Mouse (Mus musculus) heart, postnatal 0 days (tissue): ENCODE measurements around the gene Iqcf3. TPM values are rescaled to one million over a fixed set of nuclear protein-coding genes. Genes with fewer than 3 reads are reported as not detected.

Experiments
- ATAC-seq: fragments of 200-750 bp; cut with Nextera tagmentation; 2 replicates; pipeline ENCODE4 v1.8.0; 2017; ENCODE audit warnings: low read depth, moderate number of reproducible peaks, moderate library complexity; ENCODE audit not compliant: insufficient read depth
- DNase-seq: peaks from one replicate; pipeline ENCODE4 v3.0.0-alpha.2; 2016; ENCODE audit warnings: low spot score
- H3K27ac ChIP-seq: fragments of 300-500 bp; sonication (generic); 2 replicates; pipeline ENCODE4 v1.5.1; 2014; ENCODE audit warnings: low read depth, mild to moderate bottlenecking
- H3K27me3 ChIP-seq: fragments of 300-500 bp; sonication (generic); 2 replicates; pipeline ENCODE4 v1.6.1; 2014; ENCODE audit warnings: low read length, mixed read lengths; ENCODE audit not compliant: control insufficient read depth, insufficient read depth
- H3K36me3 ChIP-seq: fragments of 300-500 bp; sonication (generic); replicated peaks from 2 replicates; pipeline ENCODE4 v1.6.1; 2014; ENCODE audit warnings: low read length, mixed read lengths; ENCODE audit not compliant: control insufficient read depth, insufficient read depth
- H3K4me1 ChIP-seq: fragments of 300-500 bp; sonication (generic); 2 replicates; pipeline ENCODE4 v1.6.1; 2014; ENCODE audit warnings: antibody characterized with exemption; ENCODE audit not compliant: control insufficient read depth, insufficient read depth
- H3K4me2 ChIP-seq: fragments of 300-500 bp; sonication (generic); 2 replicates; pipeline ENCODE4 v1.6.1; 2014; ENCODE audit warnings: low read depth, mild to moderate bottlenecking, low read length, moderate library complexity
- H3K4me3 ChIP-seq: fragments of 300-500 bp; sonication (generic); 2 replicates; pipeline ENCODE4 v1.5.1; 2014; ENCODE audit warnings: low read depth, low read length
- H3K9ac ChIP-seq: fragments of 300-500 bp; sonication (generic); replicated peaks from 2 replicates; pipeline ENCODE4 v1.6.1; 2014; ENCODE audit warnings: low read depth, low read length, mixed read lengths
- H3K9me3 ChIP-seq: fragments of 300-500 bp; sonication (generic); replicated peaks from 2 replicates; pipeline ENCODE4 v1.6.1; 2016; ENCODE audit warnings: low read length; ENCODE audit not compliant: control insufficient read depth
- CTCF ChIP-seq: IDR thresholded peaks from 2 replicates; pipeline ENCODE4 v1.5.1; 2016; ENCODE audit warnings: antibody characterized with exemption, control low read depth, low read depth
- EP300 ChIP-seq: IDR thresholded peaks from 2 replicates; pipeline ENCODE4 v1.6.1; 2016; ENCODE audit warnings: antibody characterized with exemption, low read depth
- WGBS: fragments of 180-500 bp; shearing (Covaris S2); extraction: QIAGEN DNeasy Blood & Tissue Kit; methylation state at CpG from one replicate; pipeline ENCODE4 v1.1.7; 2014; 5-methylcytosine and 5-hydroxymethylcytosine counted together
- polyA plus RNA-seq: library from polyadenylated mRNA; unstranded; fragments of >200 nt; fragmentation: Nextera tagmentation; extraction: Ambion mirVana; gene quantifications from 2 replicates; pipeline ENCODE4 v1.2.1, GENCODE M21; 2015
- total RNA-seq: library from RNA; depleted of rRNA; stranded (reverse); fragments of >200 nt; gene quantifications from 2 replicates; pipeline ENCODE4 v1.2.3, GENCODE M21; 2014; ENCODE audit warnings: low replicate concordance

Iqcf3 gene
- total and polyA plus RNA-seq, 2 experiments from 2014 or later, result not detected

GRCm38 (mm10) chr9:106570896-106571295 lies 9.5 kb upstream of the Iqcf3 start, which contains the start of gene Iqcf4:
Gene Iqcf4 (minus strand): TSS chr9:106570996.
- Histone ChIP-seq H3K4me2 (no peak within 1 kb of the TSS), H3K27ac (no peak within 1 kb of the TSS), H3K9ac (no peak within 1 kb of the TSS), H3K36me3 (no peaks in the 10 kb centered on the region), H3K9me3 (no peaks in the 10 kb centered on the region), H3K27me3 (no peaks in the 10 kb centered on the region), H3K4me3 (no peak within 1 kb of the TSS), H3K4me1 (no peaks in the 10 kb centered on the region)
- ATAC-seq, result no peak
- whole genome bisulfite sequencing, result 76% methylated on average over 7 of the region's 7 CpGs
- TF ChIP-seq CTCF, result no peak
- TF ChIP-seq EP300, result no peak
- DNase-seq, result no peak

GRCm38 (mm10) chr9:106566437-106566836 lies 5.0 kb upstream of the Iqcf3 start:
- no peak for TF ChIP-seq EP300
- no peak for TF ChIP-seq CTCF
- Histone ChIP-seq H3K36me3 (no peaks in the 10 kb centered on the region), H3K4me3 (no peak overlapping the region), H3K27ac (no peak overlapping the region), H3K9ac (no peak overlapping the region), H3K4me1 (no peaks in the 10 kb centered on the region), H3K27me3 (no peaks in the 10 kb centered on the region), H3K9me3 (no peaks in the 10 kb centered on the region), H3K4me2 (no peak overlapping the region)
- ATAC-seq (no peak), DNase-seq (no peak)
- 50% methylated on average over 11 of the region's 11 CpGs for WGBS

GRCm38 (mm10) chr9:106564025-106564424 lies 2.6 kb upstream of the Iqcf3 start:
- no peak overlapping the region for H3K4me2 ChIP-seq
- H3K9ac ChIP-seq, result no peak overlapping the region
- DNase-seq (no peak), ATAC-seq (no peak)
- H3K4me3 ChIP-seq, result no peak overlapping the region
- TF ChIP-seq CTCF (no peak), EP300 (no peak)
- WGBS, result 67% methylated on average over 8 of the region's 8 CpGs
- no peak overlapping the region for H3K27ac ChIP-seq
- no peaks in the 10 kb centered on the region for H3K4me1 ChIP-seq
- H3K9me3 ChIP-seq, result no peaks in the 10 kb centered on the region
- no peaks in the 10 kb centered on the region for H3K27me3 ChIP-seq
- H3K36me3 ChIP-seq, result no peaks in the 10 kb centered on the region

GRCm38 (mm10) chr9:106562291-106562690 lies 860 bp upstream of the Iqcf3 start:
- Histone ChIP-seq H3K27ac (no peak overlapping the region), H3K27me3 (no peaks in the 10 kb centered on the region), H3K4me3 (no peak overlapping the region), H3K36me3 (no peaks in the 10 kb centered on the region), H3K9ac (no peak overlapping the region), H3K4me1 (no peaks in the 10 kb centered on the region), H3K9me3 (no peaks in the 10 kb centered on the region), H3K4me2 (no peak overlapping the region)
- DNase-seq, result no peak
- WGBS, result 77% methylated on average over 11 of the region's 11 CpGs
- TF ChIP-seq CTCF, result no peak
- no peak for TF ChIP-seq EP300
- ATAC-seq, result no peak

- no peak for ATAC-seq
These were observed 26.5 kb downstream of the Iqcf3 start for GRCm38 (mm10) chr9:106534975-106535374.

GRCm38 (mm10) chr9:106534296-106534695 lies 27.1 kb downstream of the Iqcf3 start:
- Histone ChIP-seq H3K9me3 (no peaks in the 10 kb centered on the region), H3K4me3 (no peak overlapping the region), H3K36me3 (no peaks in the 10 kb centered on the region), H3K9ac (no peak overlapping the region), H3K4me2 (no peak overlapping the region), H3K27me3 (no peaks in the 10 kb centered on the region), H3K4me1 (no peaks in the 10 kb centered on the region), H3K27ac (no peak overlapping the region)
- no peak for DNase-seq
- no peak for ATAC-seq
- TF ChIP-seq EP300 (no peak), CTCF (no peak)
- 91% methylated on average over 7 of the region's 7 CpGs for WGBS

More at GRCm38 (mm10) chr9:106534975-106535374, 26.5 kb downstream of the Iqcf3 start:
- no peak overlapping the region for H3K4me3 ChIP-seq
- no peaks in the 10 kb centered on the region for H3K4me1 ChIP-seq
- no peak overlapping the region for H3K9ac ChIP-seq
- DNase-seq, result no peak
- no peaks in the 10 kb centered on the region for H3K27me3 ChIP-seq
- TF ChIP-seq EP300 (no peak), CTCF (no peak)
- WGBS, result 73% methylated on average over 11 of the region's 11 CpGs
- no peak overlapping the region for H3K4me2 ChIP-seq
- H3K27ac ChIP-seq, result no peak overlapping the region
- H3K36me3 ChIP-seq, result no peaks in the 10 kb centered on the region
- no peaks in the 10 kb centered on the region for H3K9me3 ChIP-seq
